Mouse (Mus musculus) lung, embryonic 16.5 days (tissue): Measurements from ENCODE around the gene Synm. TPM values are rescaled to one million over a fixed set of nuclear protein-coding genes. Genes with fewer than 3 reads are reported as not detected.
A peak's percentile ranks its signal among the peaks of the same experiment; 100 is the strongest.

Source experiments
- ATAC-seq: fragments of 200-750 bp; cut with Nextera tagmentation; 2 replicates; pipeline ENCODE4 v1.8.0; 2017; ENCODE audit warnings: low read depth, mild to moderate bottlenecking, moderate library complexity
- H3K27ac ChIP-seq: fragments of 300-500 bp; sonication (generic); 2 replicates; pipeline ENCODE4 v1.5.1; 2014; ENCODE audit warnings: mild to moderate bottlenecking, control low read depth, low read length
- H3K27me3 ChIP-seq: fragments of 300-500 bp; sonication (generic); 2 replicates; pipeline ENCODE4 v1.6.1; 2014; ENCODE audit warnings: low read depth, low read length, mixed read lengths; ENCODE audit not compliant: control insufficient read depth, insufficient read depth
- H3K36me3 ChIP-seq: fragments of 300-500 bp; sonication (generic); 2 replicates; pipeline ENCODE4 v1.6.1; 2014; ENCODE audit warnings: low read length; ENCODE audit not compliant: control insufficient read depth, insufficient read depth
- H3K4me1 ChIP-seq: fragments of 300-500 bp; sonication (generic); replicated peaks from 2 replicates; pipeline ENCODE4 v1.6.1; 2014; ENCODE audit warnings: low read length, mixed read lengths; ENCODE audit not compliant: control insufficient read depth, insufficient read depth
- H3K4me2 ChIP-seq: fragments of 300-500 bp; sonication (generic); 2 replicates; pipeline ENCODE4 v1.6.1; 2014; ENCODE audit warnings: low read depth, low read length, control low read depth
- H3K4me3 ChIP-seq: fragments of 300-500 bp; sonication (generic); 2 replicates; pipeline ENCODE4 v1.5.1; 2014; ENCODE audit warnings: mild to moderate bottlenecking, low read length, control low read depth
- H3K9ac ChIP-seq: fragments of 300-500 bp; sonication (generic); 2 replicates; pipeline ENCODE4 v1.6.1; 2014; ENCODE audit warnings: low read length, control low read depth
- H3K9me3 ChIP-seq: fragments of 300-500 bp; sonication (generic); 2 replicates; pipeline ENCODE4 v1.6.1; 2016; ENCODE audit warnings: low read length; ENCODE audit not compliant: control insufficient read depth
- WGBS: fragments of 180-500 bp; shearing (Covaris S2); extraction: QIAGEN DNeasy Blood & Tissue Kit; methylation state at CpG from one replicate; pipeline ENCODE4 v1.1.7; 2014; 5-methylcytosine and 5-hydroxymethylcytosine counted together
- polyA plus RNA-seq: library from polyadenylated mRNA; unstranded; fragments of >200 nt; fragmentation: Nextera tagmentation; extraction: Ambion mirVana; gene quantifications from 2 replicates; pipeline ENCODE4 v1.2.1, GENCODE M21; 2015

Synm gene
- polyA plus RNA-seq, 1 experiment from 2014 or later, result 12.9 TPM

DNA sequence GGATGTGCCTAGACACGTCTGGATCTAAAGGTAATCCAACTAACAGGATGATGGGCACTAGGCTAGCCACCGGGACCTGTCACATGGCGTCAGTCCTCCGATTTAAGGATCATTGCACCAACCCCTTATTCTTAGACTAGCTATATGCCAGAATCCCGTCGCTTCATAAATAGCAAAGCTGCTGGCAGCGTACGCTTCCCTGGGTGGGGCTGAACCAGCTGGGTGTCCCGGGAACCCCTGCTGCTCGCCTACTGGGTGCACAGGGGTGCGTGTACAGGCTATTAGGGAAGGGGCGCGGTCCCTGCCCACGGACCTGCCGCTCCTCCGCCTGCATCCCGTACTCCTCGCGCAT, 1.1 kb downstream of the Synm start:
- peak overlapping the region; percentile 100 for H3K4me2 ChIP-seq
- 2% methylated on average over 19 of the region's 19 CpGs for WGBS
- H3K27ac ChIP-seq, result peak overlapping the region; percentile 83; the same call in 1 of the 2 replicates
- H3K27me3 ChIP-seq, result peaks cover 4% of the 10 kb centered on the region; the same call in 1 of the 2 replicates
- no peaks in the 10 kb centered on the region for H3K36me3 ChIP-seq
- H3K9me3 ChIP-seq, result no peaks in the 10 kb centered on the region
- no peak; the same call in 1 of the 2 replicates for ATAC-seq
- peak overlapping the region; percentile 59 for H3K4me3 ChIP-seq
- peaks cover 8% of the 10 kb centered on the region; the same call in 1 of the 2 replicates for H3K4me1 ChIP-seq
- H3K9ac ChIP-seq, result peak overlapping the region; percentile 71

DNA sequence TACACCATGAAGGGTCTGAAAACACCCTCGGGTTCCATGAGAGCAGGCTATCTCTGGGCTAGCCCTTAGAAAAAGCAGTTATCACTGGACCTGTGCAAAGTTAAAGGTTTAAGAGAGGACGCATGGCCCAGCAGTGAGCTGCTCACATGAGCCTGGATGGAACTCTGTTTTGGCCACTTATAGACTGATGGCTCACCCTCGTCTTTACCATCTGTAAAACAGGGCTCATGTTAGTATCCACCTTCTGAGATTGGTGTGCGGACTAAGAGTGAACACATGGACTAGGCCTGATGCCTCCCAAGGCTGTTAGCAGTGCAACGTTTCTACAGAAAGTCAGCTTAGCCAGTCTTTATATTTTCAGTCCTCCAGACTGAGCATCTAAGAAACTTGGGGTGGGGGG, 2.9 kb downstream of the Synm start:
- no peak overlapping the region for H3K4me3 ChIP-seq
- peaks cover 8% of the 10 kb centered on the region; the same call in 1 of the 2 replicates for H3K4me1 ChIP-seq
- H3K9me3 ChIP-seq, result no peaks in the 10 kb centered on the region
- no peak overlapping the region for H3K27ac ChIP-seq
- H3K4me2 ChIP-seq, result no peak overlapping the region
- no peaks in the 10 kb centered on the region for H3K36me3 ChIP-seq
- no peak for ATAC-seq
- H3K9ac ChIP-seq, result no peak overlapping the region
- 84% methylated on average over 5 of the region's 5 CpGs for WGBS
- H3K27me3 ChIP-seq, result peaks cover 4% of the 10 kb centered on the region; the same call in 1 of the 2 replicates

DNA sequence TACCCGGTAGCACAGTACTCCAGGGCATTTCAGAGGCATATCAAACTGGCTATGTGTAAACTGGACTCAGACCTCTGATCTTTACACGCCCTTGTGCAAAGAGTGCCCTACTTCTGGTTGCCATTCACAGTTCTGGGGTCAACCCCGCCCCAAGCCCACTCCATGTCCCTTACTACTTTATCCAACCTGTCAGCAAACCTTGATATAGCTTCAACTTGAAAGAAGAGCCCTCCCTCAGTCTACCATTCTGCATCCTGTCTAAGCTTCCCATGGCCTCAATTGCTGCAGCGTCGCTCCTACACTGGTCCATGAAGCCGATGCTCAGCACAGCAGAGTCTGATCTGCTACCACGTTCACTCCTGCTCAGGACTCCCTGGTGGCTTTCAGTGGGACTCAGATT, 4.2 kb downstream of the Synm start:
- Histone ChIP-seq H3K4me2 (no peak overlapping the region), H3K9me3 (no peaks in the 10 kb centered on the region), H3K27ac (no peak overlapping the region), H3K36me3 (no peaks in the 10 kb centered on the region), H3K27me3 (no peaks in the 10 kb centered on the region), H3K4me1 (peaks cover 8% of the 10 kb centered on the region; the same call in 1 of the 2 replicates), H3K9ac (no peak overlapping the region), H3K4me3 (no peak overlapping the region)
- ATAC-seq, result no peak
- WGBS, result 77% methylated on average over 7 of the region's 7 CpGs

DNA sequence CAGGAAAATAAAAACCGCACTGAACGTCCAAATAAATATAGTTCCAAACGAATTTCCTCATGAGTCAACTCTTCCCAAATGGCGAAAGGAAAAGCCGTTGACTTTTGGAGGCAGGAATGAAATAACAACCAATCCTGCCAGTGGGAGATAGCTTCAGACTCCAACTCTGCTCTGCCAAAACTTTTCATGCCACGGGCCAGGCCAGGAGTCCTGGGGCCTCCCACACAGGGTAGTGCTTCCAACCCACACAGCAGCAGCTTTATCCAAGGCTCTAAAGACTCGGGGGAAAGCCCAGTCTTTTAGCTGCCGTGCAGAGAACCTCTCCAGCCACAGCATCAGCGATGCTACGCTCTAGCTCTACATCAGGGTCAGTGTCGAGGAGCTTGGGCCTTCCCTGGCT, 4.9 kb downstream of the Synm start:
- H3K4me3 ChIP-seq, result no peak overlapping the region
- H3K36me3 ChIP-seq, result no peaks in the 10 kb centered on the region
- H3K4me2 ChIP-seq, result no peak overlapping the region
- no peaks in the 10 kb centered on the region for H3K27me3 ChIP-seq
- no peak overlapping the region for H3K9ac ChIP-seq
- 56% methylated on average over 11 of the region's 11 CpGs for WGBS
- no peak overlapping the region for H3K27ac ChIP-seq
- H3K9me3 ChIP-seq, result no peaks in the 10 kb centered on the region
- no peak for ATAC-seq
- peaks cover 6% of the 10 kb centered on the region; the same call in 1 of the 2 replicates for H3K4me1 ChIP-seq

DNA sequence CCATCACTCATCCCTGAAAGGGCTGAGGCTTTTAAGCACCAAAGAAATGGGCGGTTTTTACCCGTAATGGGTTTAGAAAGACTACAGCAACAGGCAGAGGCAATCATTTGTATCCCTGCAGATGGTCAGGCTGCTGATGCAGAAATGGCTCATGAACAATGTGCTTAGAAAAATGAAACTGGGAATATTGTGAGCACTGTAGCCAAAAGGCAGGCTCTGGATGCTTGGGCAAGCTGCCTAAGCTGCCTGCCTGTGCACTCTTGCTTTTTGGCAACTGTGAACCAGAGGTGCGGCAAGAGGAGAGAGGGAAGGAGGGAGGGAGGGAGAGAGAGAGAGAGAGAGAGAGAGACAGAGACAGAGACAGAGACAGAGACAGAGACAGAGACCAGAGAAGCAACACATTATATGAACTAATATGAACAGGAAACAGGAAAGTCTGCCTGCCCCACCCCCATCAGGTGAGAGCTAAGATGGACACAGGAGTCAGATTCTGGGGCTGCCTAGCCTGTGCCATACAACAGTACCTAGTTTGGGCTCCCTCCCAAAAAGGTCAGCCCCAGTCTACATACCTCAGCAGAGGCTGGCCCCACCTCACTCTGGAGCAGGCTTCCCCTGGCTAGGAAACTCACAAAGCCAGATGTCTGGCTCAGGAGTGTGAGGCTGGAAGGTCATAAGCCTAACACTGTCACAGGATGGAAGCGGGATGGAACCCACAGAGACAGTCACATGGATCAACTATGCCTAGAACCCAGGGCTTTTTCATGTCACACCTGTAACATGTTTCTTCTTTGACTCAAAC, 9.9 kb downstream of the Synm start:
- WGBS, result 65% methylated on average over 4 of the region's 4 CpGs
- Histone ChIP-seq H3K36me3 (peaks cover 4% of the 10 kb centered on the region; the same call in 1 of the 2 replicates), H3K4me2 (no peak overlapping the region), H3K4me3 (no peak overlapping the region), H3K27me3 (no peaks in the 10 kb centered on the region), H3K9ac (no peak overlapping the region), H3K4me1 (peaks cover 6% of the 10 kb centered on the region), H3K9me3 (no peaks in the 10 kb centered on the region), H3K27ac (no peak overlapping the region)
- ATAC-seq, result no peak; the same call in 1 of the 2 replicates

DNA sequence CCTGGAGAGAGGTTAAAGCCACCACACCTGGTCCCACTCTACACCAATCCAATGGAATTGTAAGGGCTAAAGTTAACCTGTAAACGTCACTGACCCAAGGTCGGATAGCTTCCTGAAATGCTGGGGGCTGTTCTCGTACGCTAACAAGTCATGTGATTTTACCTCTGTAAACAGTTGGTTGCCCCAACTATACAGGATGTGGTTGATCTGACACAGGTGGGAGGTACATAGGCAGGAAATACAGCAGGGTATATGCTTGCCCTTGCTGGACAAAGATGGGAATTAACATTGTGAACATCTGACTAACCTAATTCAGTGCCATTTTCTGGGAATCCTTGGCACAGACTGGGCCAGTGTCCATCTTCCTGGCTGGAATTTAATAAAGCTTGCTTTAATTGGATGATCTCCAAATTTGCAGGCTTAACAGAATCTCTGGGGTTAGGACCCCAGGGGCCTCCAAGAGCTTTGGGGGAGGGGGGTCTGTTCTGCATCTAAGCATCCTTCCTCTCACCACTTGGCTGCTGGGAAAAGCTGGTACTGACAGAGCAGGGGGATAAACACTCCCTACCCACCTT, 11.7 kb downstream of the Synm start:
- Histone ChIP-seq H3K27me3 (no peaks in the 10 kb centered on the region), H3K4me3 (no peak overlapping the region), H3K4me1 (peaks cover 6% of the 10 kb centered on the region), H3K4me2 (no peak overlapping the region), H3K9ac (no peak overlapping the region), H3K36me3 (peaks cover 4% of the 10 kb centered on the region; the same call in 1 of the 2 replicates), H3K9me3 (no peaks in the 10 kb centered on the region), H3K27ac (no peak overlapping the region)
- WGBS, result 76% methylated on average over 4 of the region's 4 CpGs
- ATAC-seq, result no peak

DNA sequence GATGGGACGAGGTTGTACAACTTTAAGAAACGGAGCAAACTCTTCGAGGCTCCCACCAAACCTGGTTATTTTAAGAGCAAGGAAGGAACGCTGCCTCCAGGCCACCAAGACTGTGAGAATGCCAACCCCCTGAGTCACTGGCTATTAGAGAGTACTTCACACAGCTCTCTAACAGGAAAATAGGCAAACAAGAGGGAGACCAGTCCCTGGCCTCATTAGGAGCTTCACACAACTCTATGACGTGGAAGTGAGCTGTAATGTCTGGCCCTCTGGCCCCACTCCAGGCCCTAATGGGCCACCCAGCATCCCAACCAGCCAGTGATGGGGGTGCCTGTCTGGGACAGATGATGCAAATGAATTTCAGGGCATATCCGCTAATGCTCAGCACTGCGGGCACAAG, 17.8 kb downstream of the Synm start:
- H3K4me2 ChIP-seq, result no peak overlapping the region
- peak; percentile 86 for ATAC-seq
- no peaks in the 10 kb centered on the region for H3K9me3 ChIP-seq
- no peaks in the 10 kb centered on the region for H3K27me3 ChIP-seq
- peaks cover 13% of the 10 kb centered on the region for H3K4me1 ChIP-seq
- 47% methylated on average over 7 of the region's 7 CpGs for WGBS
- 0 out of 2 replicates have a peak overlapping the region, but pooled peaks have one; percentile 40 for H3K9ac ChIP-seq
- no peak overlapping the region for H3K4me3 ChIP-seq
- peak overlapping the region; percentile 28 for H3K27ac ChIP-seq
- no peaks in the 10 kb centered on the region for H3K36me3 ChIP-seq

DNA sequence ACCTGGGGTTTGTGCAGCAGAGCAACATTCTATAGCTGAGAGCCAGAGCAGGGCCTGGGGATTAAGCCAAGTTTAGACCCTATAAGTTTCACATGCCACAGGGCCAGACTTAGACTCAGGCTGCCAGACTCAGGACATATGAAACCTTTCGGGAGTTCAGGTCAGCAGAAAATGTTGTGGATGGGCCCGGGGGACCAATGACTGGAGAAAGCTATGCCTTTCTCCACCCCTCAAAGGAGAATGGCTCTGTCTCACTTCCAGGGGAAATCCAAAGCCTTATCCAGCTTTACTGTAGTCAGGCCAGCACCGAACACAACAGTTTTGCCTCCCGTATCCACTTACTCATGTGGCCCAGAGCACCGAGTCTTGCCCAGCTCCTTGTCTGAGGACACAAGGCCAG, 18.7 kb downstream of the Synm start:
- Histone ChIP-seq H3K27me3 (no peaks in the 10 kb centered on the region), H3K4me3 (no peak overlapping the region), H3K4me1 (peaks cover 13% of the 10 kb centered on the region), H3K36me3 (no peaks in the 10 kb centered on the region), H3K9ac (no peak overlapping the region), H3K9me3 (no peaks in the 10 kb centered on the region), H3K4me2 (no peak overlapping the region), H3K27ac (peak overlapping the region; percentile 28; the same call in 1 of the 2 replicates)
- 73% methylated on average over 5 of the region's 5 CpGs for WGBS
- ATAC-seq, result no peak

DNA sequence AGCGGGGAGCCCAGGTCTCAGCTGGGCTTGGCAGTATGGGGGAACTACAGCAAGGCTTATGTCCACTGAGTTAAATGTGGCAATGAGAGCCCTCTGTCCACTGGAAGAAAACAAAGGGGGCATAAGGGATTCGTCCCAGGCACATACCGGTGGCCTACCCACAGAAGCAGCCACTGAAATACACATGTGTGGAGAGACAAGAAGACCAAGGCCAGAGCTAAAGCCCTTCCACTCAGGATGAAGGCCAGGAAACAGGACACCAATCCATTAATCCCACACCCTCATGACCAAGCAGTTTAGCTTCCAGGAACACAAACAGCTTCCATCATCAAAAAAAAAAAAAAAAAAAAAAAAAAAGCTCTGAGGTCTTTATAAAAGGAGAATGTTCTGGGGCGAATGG, 19.2 kb downstream of the Synm start:
- Histone ChIP-seq H3K27ac (no peak overlapping the region), H3K4me3 (no peak overlapping the region), H3K9me3 (no peaks in the 10 kb centered on the region), H3K9ac (no peak overlapping the region), H3K27me3 (no peaks in the 10 kb centered on the region), H3K36me3 (no peaks in the 10 kb centered on the region), H3K4me2 (no peak overlapping the region), H3K4me1 (peaks cover 13% of the 10 kb centered on the region)
- ATAC-seq, result no peak
- 82% methylated on average over 4 of the region's 4 CpGs for WGBS
